Mouse (Mus musculus): Measurements from ENCODE around the gene Paxbp1.

Paxbp1 gene

GRCm38 (mm10) chr16:90997822-90998221 is 46.5 kb downstream of the Paxbp1 start:
- in situ Hi-C loops (cut with MboI, MseI) = no loop called here

GRCm38 (mm10) chr16:90996327-90997243 is 47.8 kb downstream of the Paxbp1 start:
- in situ Hi-C loops (cut with MboI, MseI) = no loop called here

GRCm38 (mm10) chr16:90995498-90995897 is 48.8 kb downstream of the Paxbp1 start:
- in situ Hi-C loops (cut with MboI, MseI) = no loop called here

- in situ Hi-C loops (cut with MboI, MseI) = no loop called here
Observed at GRCm38 (mm10) chr16:90995023-90995422, 49.3 kb downstream of the Paxbp1 start.

GRCm38 (mm10) chr16:90989162-90989561 is 55.2 kb downstream of the Paxbp1 start:
- in situ Hi-C loops (cut with MboI, MseI) = no loop called here

GRCm38 (mm10) chr16:90988665-90989064 is 55.7 kb downstream of the Paxbp1 start:
- in situ Hi-C loops (cut with MboI, MseI) = no loop called here

GRCm38 (mm10) chr16:90988039-90988438 is 56.3 kb downstream of the Paxbp1 start:
- in situ Hi-C loops (cut with MboI, MseI) = no loop called here

GRCm38 (mm10) chr16:90971004-90971403 is 73.3 kb downstream of the Paxbp1 start:
- in situ Hi-C loops (cut with MboI, MseI) = no loop called here

GRCm38 (mm10) chr16:90966241-90966640 is 78.1 kb downstream of the Paxbp1 start:
- in situ Hi-C loops (cut with MboI, MseI) = no loop called here

- in situ Hi-C loops (cut with MboI, MseI) = no loop called here
Observed at GRCm38 (mm10) chr16:90964302-90964701, 80.0 kb downstream of the Paxbp1 start.
